In genomic region chr17:80921286-80922134, GRCm38 (mm10) we compare ENCODE assay signal across 11 mouse cellular contexts. TPM values are rescaled to one million over a fixed set of nuclear protein-coding genes. Genes with fewer than 3 reads are reported as not detected.
DNase-seq lines count a peak whose midpoint lies in the region; ATAC-seq lines count a peak whose summit lies in the region.
"Had no signal": no experiment of that assay in that cellular context is flagged by ENCODE, and none has a peak within 500 bp of the region (broad histone marks: within the 10 kb centered on the region; RNA-seq: fewer than 3 reads in every experiment).

No protein-coding gene starts in this region.

- H3K9me3 ChIP-seq in hindbrain, embryonic 14.5 days (ENCODE audit: control insufficient read depth, low read length): no peaks in the 10 kb centered on the region
- no peaks in the 10 kb centered on the region for H3K9me3 ChIP-seq in hindbrain, embryonic 11.5 days (ENCODE audit: control insufficient read depth, low read length)
- H3K9me3 ChIP-seq in intestine, embryonic 15.5 days: no peaks in the 10 kb centered on the region
- H3K9me3 ChIP-seq: embryonic facial prominence, embryonic 15.5 days had no signal

- peak; percentile 57 for DNase-seq in hindbrain, embryonic 14.5 days (ENCODE audit: low spot score)
- no peak for DNase-seq in hindbrain, embryonic 11.5 days (ENCODE audit: low spot score)
- peak; percentile 92 for DNase-seq in brain, adult 2 months (ENCODE audit: low read depth, low spot score)
- peak; percentile 87 for DNase-seq in cerebellum, adult 9-11 months
- peak; percentile 37 to 66 for DNase-seq in left cerebral cortex, postnatal 14 days (ENCODE audit: low spot score in 2 of 2)
- no peak for DNase-seq in urinary bladder, postnatal 25 days (ENCODE audit: low spot score)
- DNase-seq in spleen, adult 18-20 months: no peak

- no peak overlapping the region for H3K9ac ChIP-seq in hindbrain, embryonic 14.5 days
- H3K9ac ChIP-seq in hindbrain, embryonic 11.5 days (ENCODE audit: low read depth, low read length): no peak overlapping the region
- no peak overlapping the region for H3K9ac ChIP-seq in intestine, embryonic 15.5 days
- H3K9ac ChIP-seq: embryonic facial prominence, embryonic 15.5 days had no signal

- ATAC-seq in hindbrain, embryonic 14.5 days (ENCODE audit: low FRiP score): peak; percentile 69
- ATAC-seq in hindbrain, embryonic 11.5 days (ENCODE audit: low FRiP score): no peak
- ATAC-seq in intestine, embryonic 15.5 days: no peak
- ATAC-seq: Patski had no signal

- no peak overlapping the region for H3K4me2 ChIP-seq in hindbrain, embryonic 14.5 days (replicated peaks)
- no peak overlapping the region for H3K4me2 ChIP-seq in hindbrain, embryonic 11.5 days (replicated peaks; ENCODE audit: low read depth, low read length)
- H3K4me2 ChIP-seq in intestine, embryonic 15.5 days (replicated peaks): no peak overlapping the region
- H3K4me2 ChIP-seq: embryonic facial prominence, embryonic 15.5 days had no signal

- H3K27me3 ChIP-seq in hindbrain, embryonic 14.5 days (ENCODE audit: control insufficient read depth, insufficient read depth, low read length): no peaks in the 10 kb centered on the region
- H3K27me3 ChIP-seq in hindbrain, embryonic 11.5 days (ENCODE audit: control insufficient read depth, insufficient read depth, low read length): no peaks in the 10 kb centered on the region
- H3K27me3 ChIP-seq in intestine, embryonic 15.5 days (replicated peaks): no peaks in the 10 kb centered on the region
- H3K27me3 ChIP-seq: embryonic facial prominence, embryonic 15.5 days; Patski had no signal

- intact Hi-C loops in left cerebral cortex, postnatal 14 days (cut with DNase I): no loop called here

- no peaks in the 10 kb centered on the region for H3K36me3 ChIP-seq in hindbrain, embryonic 14.5 days (replicated peaks; ENCODE audit: control insufficient read depth, insufficient read depth)
- H3K36me3 ChIP-seq in hindbrain, embryonic 11.5 days (ENCODE audit: control insufficient read depth, insufficient read depth, low read length): no peaks in the 10 kb centered on the region
- H3K36me3 ChIP-seq in intestine, embryonic 15.5 days: no peaks in the 10 kb centered on the region
- H3K36me3 ChIP-seq: embryonic facial prominence, embryonic 15.5 days had no signal

- 70% methylated on average over 10 of the region's 10 CpGs for WGBS in hindbrain, embryonic 14.5 days
- WGBS in hindbrain, embryonic 11.5 days: 86% methylated on average over 10 of the region's 10 CpGs
- 73% methylated on average over 10 of the region's 10 CpGs for WGBS in intestine, embryonic 15.5 days

- H3K27ac ChIP-seq in hindbrain, embryonic 14.5 days: peak overlapping the region; percentile 59; the same call in 1 of the 2 replicates
- no peak overlapping the region for H3K27ac ChIP-seq in hindbrain, embryonic 11.5 days (ENCODE audit: low read depth, low read length)
- no peak overlapping the region for H3K27ac ChIP-seq in intestine, embryonic 15.5 days
- H3K27ac ChIP-seq: embryonic facial prominence, embryonic 15.5 days had no signal

- H3K4me3 ChIP-seq in hindbrain, embryonic 14.5 days (replicated peaks; ENCODE audit: low read length): no peak overlapping the region
- no peak overlapping the region for H3K4me3 ChIP-seq in hindbrain, embryonic 11.5 days (ENCODE audit: low read depth, low read length)
- H3K4me3 ChIP-seq in intestine, embryonic 15.5 days (replicated peaks): no peak overlapping the region
- H3K4me3 ChIP-seq: embryonic facial prominence, embryonic 15.5 days had no signal

- peaks cover 6% of the 10 kb centered on the region; the same call in 1 of the 2 replicates for H3K4me1 ChIP-seq in hindbrain, embryonic 14.5 days (replicated peaks; ENCODE audit: control insufficient read depth, insufficient read depth, low read length)
- H3K4me1 ChIP-seq in hindbrain, embryonic 11.5 days (replicated peaks; ENCODE audit: control insufficient read depth, insufficient read depth, low read length): no peaks in the 10 kb centered on the region
- H3K4me1 ChIP-seq in intestine, embryonic 15.5 days (replicated peaks): no peaks in the 10 kb centered on the region

RNA-seq across cellular contexts. Expression of gene Tmem178, which starts 22.9 kb away (rescaled TPM):
- 33.9 and 34.2 TPM in 2 replicates for polyA plus RNA-seq in hindbrain, embryonic 14.5 days (2014; fragmentation: Nextera tagmentation; extraction: Ambion mirVana)
- 17.0 and 19.8 TPM in 2 replicates for polyA plus RNA-seq in hindbrain, embryonic 11.5 days (2014; fragmentation: Nextera tagmentation; extraction: Ambion mirVana)
- 100 to 1,000 TPM in 1 of 2 experiments, 10 to 100 TPM in 1; 97.0 to 106 TPM for total RNA-seq in left cerebral cortex, postnatal 14 days (2021)
- 2.6 and 3.4 TPM in 2 replicates for polyA plus RNA-seq in intestine, embryonic 15.5 days (2015; fragmentation: Nextera tagmentation; extraction: Ambion mirVana)
- total RNA-seq: neutrophil, adult 5-6 weeks had no signal

Comparison
In these comparisons a context has a peak if more than half of its experiments do, and no peak if none do; other contexts are left out.
1. DNase-seq: peak in hindbrain, embryonic 14.5 days (single experiment), brain, adult 2 months (single experiment), cerebellum, adult 9-11 months (single experiment) and left cerebral cortex, postnatal 14 days (2 of 2); none in hindbrain, embryonic 11.5 days (single experiment), urinary bladder, postnatal 25 days (single experiment) and spleen, adult 18-20 months (0 of 2).